Mouse (Mus musculus): ENCODE measurements around the gene Plekha6.

Plekha6 gene

GRCm38 (mm10) chr1:133163820-133164431 lies at the start of gene Plekha6:
Plekha6 (plus strand) TSS chr1:133164210.
- no peak for DNase-seq (ENCODE audit: low read depth, low spot score)

GRCm38 (mm10) chr1:133116108-133116507 lies 47.9 kb upstream of the Plekha6 start:
- DNase-seq (ENCODE audit: low read depth, low spot score): peak; percentile 26

GRCm38 (mm10) chr1:133118127-133118526 lies 45.9 kb upstream of the Plekha6 start:
- peak; percentile 52 for DNase-seq (ENCODE audit: low read depth, low spot score)

GRCm38 (mm10) chr1:133118844-133119243 lies 45.2 kb upstream of the Plekha6 start:
- DNase-seq (ENCODE audit: low read depth, low spot score): no peak

GRCm38 (mm10) chr1:133119931-133120712 lies 43.9 kb upstream of the Plekha6 start:
- DNase-seq (ENCODE audit: low read depth, low spot score): no peak

- no peak for DNase-seq (ENCODE audit: low read depth, low spot score)
Measured at GRCm38 (mm10) chr1:133121246-133121645, 42.8 kb upstream of the Plekha6 start.

- no peak for DNase-seq (ENCODE audit: low read depth, low spot score)
Measured at GRCm38 (mm10) chr1:133124137-133124536, 39.9 kb upstream of the Plekha6 start.

GRCm38 (mm10) chr1:133125640-133126364 lies 38.2 kb upstream of the Plekha6 start:
- peak; percentile 40 for DNase-seq (ENCODE audit: low read depth, low spot score)

- DNase-seq (ENCODE audit: low read depth, low spot score): no peak
Measured at GRCm38 (mm10) chr1:133126365-133126740, 37.7 kb upstream of the Plekha6 start.

GRCm38 (mm10) chr1:133127328-133127727 lies 36.7 kb upstream of the Plekha6 start:
- DNase-seq (ENCODE audit: low read depth, low spot score): no peak

GRCm38 (mm10) chr1:133129471-133130221 lies 34.4 kb upstream of the Plekha6 start:
- DNase-seq (ENCODE audit: low read depth, low spot score): peak; percentile 89

- peak; percentile 100 for DNase-seq (ENCODE audit: low read depth, low spot score)
Measured at GRCm38 (mm10) chr1:133130638-133131560, 33.1 kb upstream of the Plekha6 start, which contains the start of gene Ppp1r15b. Ppp1r15b (plus strand) TSS chr1:133131143.

- DNase-seq (ENCODE audit: low read depth, low spot score): no peak
Measured at GRCm38 (mm10) chr1:133131561-133131905, 32.5 kb upstream of the Plekha6 start.

- peak; percentile 28 for DNase-seq (ENCODE audit: low read depth, low spot score)
Measured at GRCm38 (mm10) chr1:133131936-133132335, 32.1 kb upstream of the Plekha6 start.

- peak; percentile 35 for DNase-seq (ENCODE audit: low read depth, low spot score)
Measured at GRCm38 (mm10) chr1:133132388-133133326, 31.4 kb upstream of the Plekha6 start.

- DNase-seq (ENCODE audit: low read depth, low spot score): peak; percentile 43
Measured at GRCm38 (mm10) chr1:133133425-133133824, 30.6 kb upstream of the Plekha6 start.

- DNase-seq (ENCODE audit: low read depth, low spot score): peak; percentile 46
Measured at GRCm38 (mm10) chr1:133134071-133134470, 29.9 kb upstream of the Plekha6 start.

GRCm38 (mm10) chr1:133134881-133135280 lies 29.1 kb upstream of the Plekha6 start:
- peak; percentile 37 for DNase-seq (ENCODE audit: low read depth, low spot score)

GRCm38 (mm10) chr1:133135808-133136207 lies 28.2 kb upstream of the Plekha6 start:
- peak; percentile 53 for DNase-seq (ENCODE audit: low read depth, low spot score)

All from A20 (cell line).